Mouse (Mus musculus) intestine, postnatal 0 days (tissue): ENCODE measurements around the gene Lrrc4c. TPM values are rescaled to one million over a fixed set of nuclear protein-coding genes. Genes with fewer than 3 reads are reported as not detected.

Source experiments
- ATAC-seq: fragments of 200-750 bp; cut with Nextera tagmentation; 2 replicates; pipeline ENCODE4 v1.8.0; 2017; ENCODE audit warnings: mild to moderate bottlenecking, moderate TSS enrichment, moderate library complexity
- H3K27ac ChIP-seq: fragments of 300-500 bp; sonication (generic); 2 replicates; pipeline ENCODE4 v1.5.1; 2014; ENCODE audit warnings: mild to moderate bottlenecking, low read depth, low read length, moderate library complexity
- H3K27me3 ChIP-seq: fragments of 300-500 bp; sonication (generic); replicated peaks from 2 replicates; pipeline ENCODE4 v1.6.1; 2014; ENCODE audit warnings: low read length, mixed read lengths; ENCODE audit not compliant: control insufficient read depth, insufficient read depth
- H3K36me3 ChIP-seq: fragments of 300-500 bp; sonication (generic); 2 replicates; pipeline ENCODE4 v1.6.1; 2014; ENCODE audit warnings: mild to moderate bottlenecking, moderate library complexity; ENCODE audit not compliant: control insufficient read depth, insufficient read depth
- H3K4me1 ChIP-seq: fragments of 300-500 bp; sonication (generic); replicated peaks from 2 replicates; pipeline ENCODE4 v1.6.1; 2014; ENCODE audit warnings: antibody characterized with exemption, low read length, mixed read lengths; ENCODE audit not compliant: control insufficient read depth, insufficient read depth
- H3K4me2 ChIP-seq: fragments of 300-500 bp; sonication (generic); replicated peaks from 2 replicates; pipeline ENCODE4 v1.6.1; 2014; ENCODE audit warnings: low read depth, mild to moderate bottlenecking, moderate library complexity
- H3K4me3 ChIP-seq: fragments of 300-500 bp; sonication (generic); 2 replicates; pipeline ENCODE4 v1.5.1; 2014; ENCODE audit warnings: low read depth, low read length
- H3K9ac ChIP-seq: fragments of 300-500 bp; sonication (generic); 2 replicates; pipeline ENCODE4 v1.6.1; 2014; ENCODE audit warnings: mild to moderate bottlenecking, low read depth, low read length
- H3K9me3 ChIP-seq: fragments of 300-500 bp; sonication (generic); 2 replicates; pipeline ENCODE4 v1.6.1; 2016; ENCODE audit warnings: mixed run types; ENCODE audit not compliant: control insufficient read depth
- CTCF ChIP-seq: sonication (generic); IDR thresholded peaks from 2 replicates; pipeline ENCODE4 v1.5.1; 2016; ENCODE audit warnings: low read depth, mild to moderate bottlenecking, control low read depth, antibody characterized with exemption, moderate library complexity
- WGBS: fragments of 180-500 bp; shearing (Covaris S2); extraction: QIAGEN DNeasy Blood & Tissue Kit; methylation state at CpG from one replicate; pipeline ENCODE4 v1.1.7; 2014; 5-methylcytosine and 5-hydroxymethylcytosine counted together
- polyA plus RNA-seq: library from polyadenylated mRNA; unstranded; fragments of >200 nt; fragmentation: Nextera tagmentation; extraction: Ambion mirVana; gene quantifications from 2 replicates; pipeline ENCODE4 v1.2.1, GENCODE M21; 2015

Gene Lrrc4c
- polyA plus RNA-seq, 1 experiment from 2014 or later: 1.2 TPM

- H3K36me3 ChIP-seq: no peaks in the 10 kb centered on the region
- H3K4me3 ChIP-seq: no peak overlapping the region
- no peaks in the 10 kb centered on the region for H3K4me1 ChIP-seq
- no peak overlapping the region for H3K4me2 ChIP-seq
- no peaks in the 10 kb centered on the region for H3K9me3 ChIP-seq
- no peak overlapping the region for H3K27ac ChIP-seq
- ATAC-seq: no peak
- WGBS: 77% methylated on average over 3 of the region's 3 CpGs
- TF ChIP-seq CTCF: no peak
- no peaks in the 10 kb centered on the region for H3K27me3 ChIP-seq
- H3K9ac ChIP-seq: no peak overlapping the region
Measured at GRCm38 (mm10) chr2:97391437-97391836, 1073.5 kb downstream of the Lrrc4c start.

- no peak for ATAC-seq
- 83% methylated on average over 2 of the region's 2 CpGs for WGBS
- no peak overlapping the region for H3K9ac ChIP-seq
- H3K4me1 ChIP-seq: no peaks in the 10 kb centered on the region
- no peak overlapping the region for H3K27ac ChIP-seq
- H3K27me3 ChIP-seq: no peaks in the 10 kb centered on the region
- TF ChIP-seq CTCF: no peak
- no peak overlapping the region for H3K4me3 ChIP-seq
- no peaks in the 10 kb centered on the region for H3K9me3 ChIP-seq
- H3K4me2 ChIP-seq: no peak overlapping the region
- no peaks in the 10 kb centered on the region for H3K36me3 ChIP-seq
Measured at GRCm38 (mm10) chr2:97391876-97392275, 1073.9 kb downstream of the Lrrc4c start.

GRCm38 (mm10) chr2:97413066-97413465 lies 1095.1 kb downstream of the Lrrc4c start:
- Histone ChIP-seq H3K27ac (no peak overlapping the region), H3K4me3 (no peak overlapping the region), H3K9me3 (no peaks in the 10 kb centered on the region), H3K36me3 (no peaks in the 10 kb centered on the region), H3K27me3 (no peaks in the 10 kb centered on the region), H3K4me1 (no peaks in the 10 kb centered on the region), H3K4me2 (no peak overlapping the region), H3K9ac (no peak overlapping the region)
- WGBS: 65% methylated on average over 1 of the region's 1 CpGs
- TF ChIP-seq CTCF: no peak
- ATAC-seq: no peak

GRCm38 (mm10) chr2:97414416-97415362 lies 1096.7 kb downstream of the Lrrc4c start:
- no peaks in the 10 kb centered on the region for H3K27me3 ChIP-seq
- H3K9me3 ChIP-seq: no peaks in the 10 kb centered on the region
- H3K4me2 ChIP-seq: no peak overlapping the region
- no peak overlapping the region for H3K27ac ChIP-seq
- H3K4me3 ChIP-seq: no peak overlapping the region
- no peak overlapping the region for H3K9ac ChIP-seq
- no peak for TF ChIP-seq CTCF
- no peaks in the 10 kb centered on the region for H3K36me3 ChIP-seq
- 78% methylated on average over 8 of the region's 8 CpGs for WGBS
- no peaks in the 10 kb centered on the region for H3K4me1 ChIP-seq
- ATAC-seq: no peak

- no peaks in the 10 kb centered on the region for H3K36me3 ChIP-seq
- no peak overlapping the region for H3K4me2 ChIP-seq
- 85% methylated on average over 1 of the region's 1 CpGs for WGBS
- TF ChIP-seq CTCF: no peak
- no peak for ATAC-seq
- H3K4me3 ChIP-seq: no peak overlapping the region
- no peaks in the 10 kb centered on the region for H3K27me3 ChIP-seq
- no peak overlapping the region for H3K27ac ChIP-seq
- H3K9ac ChIP-seq: no peak overlapping the region
- H3K4me1 ChIP-seq: no peaks in the 10 kb centered on the region
- H3K9me3 ChIP-seq: no peaks in the 10 kb centered on the region
Measured at GRCm38 (mm10) chr2:97434140-97434539, 1116.2 kb downstream of the Lrrc4c start.

GRCm38 (mm10) chr2:97435616-97436015 lies 1117.6 kb downstream of the Lrrc4c start:
- no peak for TF ChIP-seq CTCF
- no peak for ATAC-seq
- H3K4me3 ChIP-seq: no peak overlapping the region

More at GRCm38 (mm10) chr2:97435616-97436015, 1117.6 kb downstream of the Lrrc4c start:
- no peaks in the 10 kb centered on the region for H3K9me3 ChIP-seq
- no peak overlapping the region for H3K4me2 ChIP-seq
- H3K4me1 ChIP-seq: no peaks in the 10 kb centered on the region
- H3K36me3 ChIP-seq: no peaks in the 10 kb centered on the region
- 53% methylated on average over 2 of the region's 2 CpGs for WGBS
- no peaks in the 10 kb centered on the region for H3K27me3 ChIP-seq
- no peak overlapping the region for H3K9ac ChIP-seq
- H3K27ac ChIP-seq: no peak overlapping the region
